Mouse (Mus musculus) adrenal gland, adult 2 months (tissue): Measurements from ENCODE around the gene Pcsk6. TPM values are rescaled to one million over a fixed set of nuclear protein-coding genes. Genes with fewer than 3 reads are reported as not detected.
"Not testable (repeated sequence)": the region's sequence is repeated elsewhere in the genome, so short reads cannot be mapped to it uniquely, and the experiment has no call there.

Source experiments
- DNase-seq: peaks from one replicate; pipeline ENCODE4 v3.0.0; 2021
- polyA plus RNA-seq: library from polyadenylated mRNA; depleted of rRNA; stranded (reverse); fragments of >200 nt; gene quantifications from 2 replicates; pipeline ENCODE4 v1.2.3, GENCODE M21; 2012
- total RNA-seq, 2 experiments: library from RNA; stranded (reverse); gene quantifications; 2 replicates each; pipeline ENCODE4 v1.2.3; 2021

The Pcsk6 gene
- total and polyA plus RNA-seq, 3 experiments, result 7.0 to 34.8 (median 23.0) TPM

DNA sequence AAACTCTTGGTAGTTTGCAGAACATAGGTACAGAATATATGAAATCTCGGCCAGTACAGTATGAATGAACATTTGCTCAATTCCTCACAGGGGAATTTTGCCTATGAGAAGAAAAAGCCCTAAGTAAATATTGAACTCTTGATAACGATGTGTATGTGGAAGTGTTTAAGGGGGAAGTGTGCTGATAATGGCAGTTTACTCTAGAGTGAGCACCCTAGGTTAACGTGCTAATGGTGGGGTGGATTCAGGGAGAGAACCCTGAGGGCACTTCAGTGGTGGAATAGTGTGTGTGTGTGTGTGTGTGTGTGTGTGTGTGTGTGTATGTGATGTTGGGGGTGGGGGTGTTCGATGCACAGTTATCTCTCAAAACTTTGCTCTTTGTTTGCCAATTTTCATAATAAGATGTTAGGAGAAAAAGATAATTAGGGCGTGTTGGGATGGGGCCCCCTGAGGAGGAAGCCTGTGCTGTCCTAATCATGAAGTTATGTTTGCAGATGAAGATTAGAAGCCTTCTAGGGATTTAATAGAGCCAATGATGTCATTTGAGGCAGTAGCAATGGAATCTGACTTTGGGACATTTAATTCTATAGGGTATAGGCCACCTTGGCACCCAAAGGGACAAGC lies 19.2 kb downstream of the Pcsk6 start:
- no peak for DNase-seq

- no peak for DNase-seq
Observed at GRCm38 (mm10) chr7:65881290-65881688, 19.8 kb downstream of the Pcsk6 start.

- no peak for DNase-seq
Observed at GRCm38 (mm10) chr7:65884928-65885327, 23.4 kb downstream of the Pcsk6 start.

DNA sequence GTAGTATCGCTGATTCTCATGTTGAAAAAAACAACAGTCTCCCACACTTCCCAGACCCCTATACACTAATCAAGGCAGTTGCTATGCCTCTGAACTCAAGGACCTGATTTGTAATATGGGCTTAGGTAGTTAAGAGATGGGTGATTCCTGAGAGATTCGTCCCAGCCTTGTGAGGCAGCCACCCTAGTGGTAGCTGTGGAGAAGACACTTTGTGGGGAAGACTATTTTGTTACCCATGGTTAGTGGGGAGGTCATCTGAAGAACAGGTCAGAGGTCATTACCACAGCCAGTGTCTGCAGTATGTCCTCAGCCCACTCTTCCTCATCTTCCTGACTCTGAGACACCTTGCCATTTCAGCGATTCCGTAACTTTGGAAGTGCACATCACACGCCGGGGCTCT lies 24.3 kb downstream of the Pcsk6 start:
- no peak for DNase-seq

- peak; percentile 35 for DNase-seq
Observed at GRCm38 (mm10) chr7:65891831-65892230, 30.3 kb downstream of the Pcsk6 start.

- DNase-seq, result no peak
Observed at GRCm38 (mm10) chr7:65892264-65892828, 30.8 kb downstream of the Pcsk6 start.

DNA sequence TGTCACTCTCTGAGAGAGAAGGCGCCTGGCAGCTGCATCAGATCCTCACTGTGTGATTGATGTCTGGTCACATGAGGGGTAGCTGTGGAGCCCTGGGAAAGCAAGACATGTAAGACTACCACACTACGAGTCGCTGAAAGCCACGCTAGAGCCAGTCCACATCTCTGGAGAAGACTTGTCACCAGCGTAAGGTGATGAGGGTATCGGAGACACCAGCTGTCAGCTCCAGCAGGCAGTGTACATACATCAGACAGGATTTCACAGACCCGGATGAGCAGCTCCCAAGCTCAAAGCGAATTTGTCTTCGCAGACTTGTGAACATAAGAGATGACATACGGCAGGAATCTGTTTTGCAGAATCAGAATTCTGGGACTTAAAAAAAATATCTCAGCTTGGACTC lies 32.0 kb downstream of the Pcsk6 start:
- no peak for DNase-seq

DNA sequence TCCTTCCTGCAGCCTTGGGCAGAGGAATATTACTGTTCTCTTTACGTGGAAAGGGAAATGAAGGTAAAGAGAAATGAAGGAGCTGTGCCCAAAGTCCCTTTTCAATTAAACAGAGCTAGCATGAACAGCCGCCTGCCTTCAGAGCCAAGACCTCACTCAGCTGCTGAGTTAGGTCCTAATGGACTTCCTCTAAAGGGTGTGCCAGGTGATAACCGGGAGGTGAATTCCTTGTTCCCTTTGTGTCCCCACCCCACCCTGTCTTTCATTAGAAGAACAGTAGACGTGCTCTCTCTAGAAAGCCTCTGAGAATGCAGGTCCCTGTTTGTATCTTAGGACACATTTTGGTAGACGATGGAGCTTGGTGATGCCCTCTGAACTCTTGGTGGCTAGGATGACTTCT lies 33.7 kb downstream of the Pcsk6 start:
- no peak for DNase-seq

GRCm38 (mm10) chr7:65901231-65901630 lies 39.7 kb downstream of the Pcsk6 start:
- DNase-seq, result no peak

DNA sequence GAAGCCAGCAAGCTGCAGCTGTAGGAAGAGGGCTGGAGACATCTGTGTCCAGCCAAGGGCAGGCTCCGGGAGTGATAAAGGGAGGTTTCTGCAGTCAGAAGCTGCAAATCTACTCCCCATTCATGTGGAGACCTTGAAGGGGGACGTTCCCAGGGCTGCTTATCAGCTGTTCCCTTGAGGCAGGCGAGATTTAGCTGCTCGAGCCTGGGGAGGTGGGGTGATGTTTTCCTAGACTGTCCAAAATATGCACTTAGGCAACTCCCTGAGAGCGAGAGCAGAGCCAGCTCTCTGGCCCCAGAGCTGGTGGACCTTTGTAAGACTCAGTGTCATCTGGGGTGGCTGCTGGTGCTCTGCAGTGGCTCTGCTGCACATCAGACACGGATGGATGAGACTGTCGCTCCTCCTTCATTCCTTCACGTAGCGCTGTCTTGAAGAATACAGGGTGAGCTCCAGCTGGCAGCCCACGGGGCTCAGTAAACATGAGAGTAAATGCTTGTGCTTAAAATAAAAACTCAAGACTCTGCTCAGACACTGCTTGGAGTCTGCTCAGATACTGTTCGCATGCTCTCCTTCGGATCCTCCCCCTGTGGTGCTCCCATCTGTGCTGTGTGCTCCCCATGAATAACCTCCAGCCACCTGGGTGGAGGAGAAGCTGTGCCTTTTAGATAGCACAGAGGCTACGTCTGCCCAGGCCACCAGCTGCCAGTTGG lies 41.1 kb downstream of the Pcsk6 start:
- peak; percentile 77 for DNase-seq

DNA sequence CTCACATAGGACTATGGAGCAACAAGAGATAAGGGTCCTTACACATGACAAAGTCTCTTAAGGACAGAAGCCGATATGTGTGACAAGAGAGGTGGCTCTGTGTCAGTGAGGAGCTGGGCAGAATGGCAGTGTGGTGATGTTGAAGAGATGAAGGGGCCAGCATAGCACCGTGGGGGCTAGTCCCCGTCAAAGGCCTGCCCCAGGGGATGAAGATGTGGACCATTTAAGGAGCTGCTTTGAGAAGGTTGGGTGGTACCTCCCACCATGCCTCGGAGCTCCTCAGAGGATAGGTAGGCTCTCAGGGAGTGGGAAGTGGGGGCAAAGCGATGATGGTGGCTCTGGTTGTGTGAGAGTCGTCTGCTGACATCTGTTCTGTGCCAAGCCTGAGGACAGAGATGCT lies 41.9 kb downstream of the Pcsk6 start:
- no peak for DNase-seq

DNA sequence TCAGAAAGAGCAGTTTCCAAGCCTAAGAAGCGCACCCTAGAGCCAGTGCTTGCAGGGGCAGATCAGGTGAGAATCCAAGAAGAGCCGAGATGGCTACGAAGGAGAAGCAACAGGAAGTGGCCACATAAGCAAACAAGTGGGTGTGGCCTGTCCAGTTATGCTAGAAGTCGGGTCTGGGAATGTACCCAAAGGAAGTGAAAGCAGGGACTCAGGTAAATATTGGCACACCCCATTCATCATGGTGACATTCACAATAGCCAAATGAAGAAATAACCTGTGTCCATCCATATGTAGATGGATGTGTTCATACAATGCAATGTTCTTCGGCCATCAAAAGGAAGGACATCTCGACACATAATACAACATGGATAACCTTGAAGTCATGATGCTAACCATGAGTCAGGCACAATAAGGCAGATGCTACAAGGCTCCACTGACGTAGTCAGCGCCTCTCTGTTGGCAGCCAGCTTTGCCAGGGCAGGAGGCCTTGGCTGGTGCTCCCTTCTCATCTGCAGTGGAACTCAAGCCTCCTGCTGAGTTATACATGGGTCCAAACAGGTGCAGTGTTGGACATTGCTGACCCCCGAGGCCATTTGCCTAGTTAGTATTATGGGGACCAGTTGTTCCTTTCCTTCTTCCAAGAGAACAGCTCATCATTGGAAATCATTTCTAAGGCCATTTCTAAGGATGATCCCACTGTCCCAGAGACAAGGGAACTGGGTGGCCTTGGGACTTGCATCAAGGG lies 45.2 kb downstream of the Pcsk6 start:
- peak; percentile 48 for DNase-seq

DNA sequence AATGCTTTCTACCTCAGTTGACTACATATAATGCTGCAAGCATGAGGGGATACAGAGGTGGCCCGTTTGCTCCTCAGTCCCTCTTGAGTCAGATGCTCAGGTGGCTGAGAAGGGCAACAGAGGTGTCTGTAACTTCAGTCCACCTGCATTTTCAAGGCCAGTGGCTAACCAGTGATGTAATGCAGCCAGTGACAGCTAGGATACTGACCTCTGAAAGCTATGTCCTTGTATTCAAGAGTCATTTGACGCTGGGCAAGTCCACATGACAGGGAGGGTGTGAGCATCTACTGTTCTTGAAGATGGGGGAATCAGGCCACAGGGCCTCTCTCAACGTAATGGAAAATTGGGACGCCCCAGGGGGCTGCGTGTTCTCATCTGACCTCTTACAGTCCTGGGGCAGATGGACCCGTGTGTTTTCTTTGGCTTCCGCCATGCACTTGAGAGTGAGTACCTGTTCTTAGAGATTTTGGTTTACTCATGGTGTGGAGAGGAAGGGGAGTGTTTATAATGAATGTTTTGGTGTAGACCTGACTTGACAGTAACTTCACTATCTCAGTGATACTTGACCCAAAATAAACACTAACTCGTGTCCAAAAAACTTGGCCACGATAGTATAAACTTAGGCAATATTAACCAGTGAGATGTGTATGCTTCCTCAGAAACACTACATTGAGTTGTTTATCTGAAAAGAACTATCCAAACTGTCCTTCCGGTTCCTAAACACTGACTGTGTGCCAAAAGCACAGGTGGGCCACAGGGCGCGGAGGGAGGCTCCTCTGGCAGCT lies 48.0 kb downstream of the Pcsk6 start:
- DNase-seq, result peak; percentile 27

- DNase-seq, result peak; percentile 16
Observed at GRCm38 (mm10) chr7:65913088-65913610, 51.6 kb downstream of the Pcsk6 start.

GRCm38 (mm10) chr7:65914761-65915301 lies 53.3 kb downstream of the Pcsk6 start:
- peak; percentile 14 for DNase-seq

DNA sequence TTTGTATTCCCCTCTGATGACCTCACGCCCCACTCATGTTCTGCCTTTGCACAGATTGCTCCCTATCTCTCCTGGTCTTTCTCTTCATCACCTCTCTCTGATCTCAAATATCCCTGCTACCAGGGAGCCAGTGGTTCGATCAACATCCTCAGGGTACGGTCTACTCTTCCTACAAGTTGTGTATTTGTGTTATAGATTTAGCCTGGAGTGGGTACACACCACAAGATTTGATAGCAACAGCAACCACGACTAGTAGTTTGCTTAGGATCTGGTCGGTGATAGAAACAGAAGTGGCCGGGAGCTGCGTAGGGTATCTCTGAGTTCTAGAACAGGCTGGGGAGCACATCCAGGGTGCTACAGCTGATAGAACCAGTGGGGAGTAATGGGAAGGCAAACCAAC lies 54.3 kb downstream of the Pcsk6 start:
- no peak for DNase-seq

DNA sequence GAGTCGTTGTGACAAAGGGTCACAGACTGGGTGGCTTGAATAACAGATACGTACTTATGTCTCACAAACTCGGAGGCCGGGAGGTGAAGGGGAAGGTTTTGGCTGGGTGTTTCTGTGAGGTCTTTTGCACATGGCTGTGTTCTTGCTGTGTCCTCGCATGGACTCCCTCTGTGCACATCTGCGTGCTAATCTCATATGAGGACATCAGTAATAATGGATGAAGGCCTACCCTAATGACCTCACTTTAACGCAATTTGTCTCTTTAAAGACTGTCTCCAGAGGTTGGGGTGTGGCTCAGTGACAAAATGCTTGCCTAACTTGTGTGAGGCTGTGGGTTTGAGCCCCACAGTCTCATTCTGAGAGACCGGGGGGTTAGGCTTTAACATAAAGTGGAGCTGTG lies 55.0 kb downstream of the Pcsk6 start:
- no peak for DNase-seq

- DNase-seq, result no peak
Observed at GRCm38 (mm10) chr7:65918431-65918830, 56.9 kb downstream of the Pcsk6 start.

DNA sequence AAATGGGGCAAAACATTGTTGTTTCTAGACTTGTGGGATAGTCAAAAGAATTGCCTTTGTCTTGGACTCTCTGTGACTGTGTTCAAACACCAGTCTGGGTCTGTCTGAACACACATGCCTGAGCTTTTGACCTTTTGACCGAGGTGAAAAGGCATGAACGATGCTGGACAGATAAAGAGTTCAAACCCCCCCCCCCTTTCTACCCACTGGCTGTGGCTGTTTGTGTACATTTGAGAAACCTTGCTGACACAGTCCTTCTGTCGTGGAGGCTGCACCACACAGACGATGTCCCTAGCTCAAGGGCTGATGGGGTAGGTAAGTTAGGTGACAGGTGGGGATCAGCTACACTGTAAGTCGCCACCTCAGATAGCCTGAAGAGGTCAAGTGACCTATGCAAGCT lies 67.9 kb downstream of the Pcsk6 start:
- no peak for DNase-seq

- DNase-seq, result no peak
Observed at GRCm38 (mm10) chr7:65930478-65930877, 68.9 kb downstream of the Pcsk6 start.

DNA sequence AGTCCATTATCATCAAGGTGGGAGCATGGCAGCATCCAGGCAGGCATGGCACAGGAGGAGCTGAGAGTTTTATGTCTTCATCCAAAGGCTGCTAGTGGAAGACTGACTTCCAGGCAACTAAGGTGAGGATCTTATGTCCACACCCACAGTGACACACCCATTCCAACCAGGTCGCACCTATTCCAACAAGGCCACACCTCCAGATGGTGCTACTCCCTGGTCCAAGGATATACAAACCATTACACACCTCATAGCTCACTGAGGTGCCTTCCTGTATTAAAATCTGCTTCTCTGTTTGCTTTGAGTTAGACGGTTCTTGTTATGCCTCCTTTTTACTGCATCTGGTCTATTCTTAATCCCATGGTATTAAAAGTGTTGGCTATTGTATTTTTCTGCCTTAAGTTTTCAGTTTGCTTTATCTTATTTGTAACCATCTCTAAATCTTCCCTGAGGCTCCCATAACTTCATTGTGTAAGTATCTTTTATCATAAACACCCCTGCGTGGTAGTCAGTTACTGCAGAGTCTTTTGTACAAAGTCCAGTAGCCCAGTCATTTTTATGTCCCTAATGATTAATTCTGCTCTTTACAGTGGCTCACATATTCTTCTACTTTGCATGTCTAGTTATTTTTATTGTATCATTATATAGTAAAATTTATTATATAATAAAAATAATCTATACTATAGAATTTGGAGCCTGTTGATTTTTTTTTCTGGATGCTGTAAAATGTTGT lies 72.9 kb downstream of the Pcsk6 start:
- DNase-seq, result not testable (repeated sequence)
